Mouse (Mus musculus) intestine, embryonic 14.5 days (tissue): Measurements from ENCODE around the gene Ubr1. TPM values are rescaled to one million over a fixed set of nuclear protein-coding genes. Genes with fewer than 3 reads are reported as not detected.
A peak's percentile ranks its signal among the peaks of the same experiment; 100 is the strongest.

Experiments used
- ATAC-seq: fragments of 200-750 bp; cut with Nextera tagmentation; replicated peaks from 2 replicates; pipeline ENCODE4 v1.8.0; 2017; ENCODE audit warnings: low read depth, moderate number of reproducible peaks, moderate TSS enrichment, moderate library complexity; ENCODE audit not compliant: low FRiP score, low TSS enrichment
- DNase-seq: peaks from one replicate; pipeline ENCODE4 v3.0.0-alpha.2; 2018; ENCODE audit warnings: low spot score
- H3K27ac ChIP-seq: fragments of 300-500 bp; sonication (generic); 2 replicates; pipeline ENCODE4 v1.5.1; 2014; ENCODE audit warnings: low read depth, mild to moderate bottlenecking, control low read depth
- H3K27me3 ChIP-seq: fragments of 300-500 bp; sonication (generic); replicated peaks from 2 replicates; pipeline ENCODE4 v1.6.1; 2014; ENCODE audit warnings: low read length, control low read depth; ENCODE audit not compliant: control insufficient read depth, insufficient read depth
- H3K36me3 ChIP-seq: fragments of 300-500 bp; sonication (generic); 2 replicates; pipeline ENCODE4 v1.6.1; 2014; ENCODE audit warnings: low read length, control low read depth; ENCODE audit not compliant: control insufficient read depth, insufficient read depth
- H3K4me1 ChIP-seq: fragments of 300-500 bp; sonication (generic); replicated peaks from 2 replicates; pipeline ENCODE4 v1.6.1; 2014; ENCODE audit warnings: low read length, control low read depth, mixed read lengths; ENCODE audit not compliant: control insufficient read depth, insufficient read depth
- H3K4me2 ChIP-seq: fragments of 300-500 bp; sonication (generic); 2 replicates; pipeline ENCODE4 v1.6.1; 2014; ENCODE audit warnings: low read length
- H3K4me3 ChIP-seq: fragments of 300-500 bp; sonication (generic); 2 replicates; pipeline ENCODE4 v1.5.1; 2014; ENCODE audit warnings: low read depth, low read length, control low read depth, mixed read lengths
- H3K9ac ChIP-seq: fragments of 300-500 bp; sonication (generic); 2 replicates; pipeline ENCODE4 v1.6.1; 2014; ENCODE audit warnings: mild to moderate bottlenecking, low read length
- H3K9me3 ChIP-seq: fragments of 300-500 bp; sonication (generic); 2 replicates; pipeline ENCODE4 v1.6.1; 2016; ENCODE audit warnings: low read length, control low read depth; ENCODE audit not compliant: control insufficient read depth
- WGBS: fragments of 180-500 bp; shearing (Covaris S2); extraction: QIAGEN DNeasy Blood & Tissue Kit; methylation state at CpG from one replicate; pipeline ENCODE4 v1.1.7; 2014; 5-methylcytosine and 5-hydroxymethylcytosine counted together
- polyA plus RNA-seq: library from polyadenylated mRNA; unstranded; fragments of >200 nt; fragmentation: Nextera tagmentation; extraction: Ambion mirVana; gene quantifications from 2 replicates; pipeline ENCODE4 v1.2.1, GENCODE M21; 2014

Gene Ubr1
- polyA plus RNA-seq, 1 experiment from 2014 or later = 22.3 TPM

GRCm38 (mm10) chr2:120909556-120909955 lies 61.0 kb downstream of the Ubr1 start:
- no peak for DNase-seq
- Histone ChIP-seq H3K27ac (no peak overlapping the region), H3K4me2 (no peak overlapping the region), H3K4me1 (no peaks in the 10 kb centered on the region), H3K4me3 (no peak overlapping the region), H3K27me3 (no peaks in the 10 kb centered on the region), H3K9me3 (no peaks in the 10 kb centered on the region), H3K36me3 (peaks cover 63% of the 10 kb centered on the region), H3K9ac (no peak overlapping the region)
- ATAC-seq = no peak
- WGBS = 67% methylated on average over 4 of the region's 4 CpGs

DNA sequence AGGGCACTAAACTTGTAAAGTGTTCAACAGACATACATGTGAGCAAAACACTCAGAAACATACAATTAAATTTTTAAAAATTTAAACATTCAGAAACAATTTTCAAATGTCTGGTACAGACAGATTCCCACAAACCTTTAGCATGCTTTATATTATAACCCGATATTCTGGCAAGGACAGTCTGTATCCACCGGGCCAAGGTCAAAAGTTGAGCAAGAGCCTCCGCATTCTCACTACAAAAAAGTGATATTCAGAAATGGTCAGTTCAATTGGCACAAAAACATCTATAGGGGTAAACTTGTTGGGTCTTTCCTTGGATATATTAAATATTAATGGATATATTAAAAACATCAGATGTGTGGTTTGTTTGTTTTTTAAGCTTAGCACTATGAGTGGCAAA lies 74.2 kb downstream of the Ubr1 start:
- H3K27ac ChIP-seq = no peak overlapping the region
- no peaks in the 10 kb centered on the region for H3K9me3 ChIP-seq
- ATAC-seq = no peak
- H3K27me3 ChIP-seq = no peaks in the 10 kb centered on the region
- no peaks in the 10 kb centered on the region for H3K4me1 ChIP-seq
- H3K4me3 ChIP-seq = no peak overlapping the region
- 97% methylated on average over 3 of the region's 3 CpGs for WGBS
- no peak overlapping the region for H3K4me2 ChIP-seq
- peaks cover 78% of the 10 kb centered on the region for H3K36me3 ChIP-seq
- DNase-seq = no peak
- no peak overlapping the region for H3K9ac ChIP-seq

DNA sequence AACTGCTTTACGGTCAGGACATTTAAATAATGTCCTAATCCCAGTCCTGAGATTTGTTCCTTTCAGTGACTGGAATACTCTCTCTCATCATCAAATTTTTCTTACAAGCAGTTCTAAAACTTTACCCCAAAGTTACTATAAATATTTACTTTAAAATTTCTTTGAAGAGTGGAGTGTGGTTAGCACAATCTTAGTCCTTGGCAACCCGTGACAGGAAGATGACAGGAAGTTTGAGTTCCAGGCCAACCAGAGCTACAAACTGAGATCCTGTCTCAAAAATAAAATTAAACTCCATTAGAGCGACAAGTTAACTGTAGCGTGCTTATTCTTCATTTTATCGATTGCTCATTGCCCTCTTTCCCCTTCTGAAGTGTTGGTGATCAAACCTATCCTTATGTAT lies 82.9 kb downstream of the Ubr1 start:
- 76% methylated on average over 5 of the region's 5 CpGs for WGBS
- Histone ChIP-seq H3K36me3 (peaks cover 56% of the 10 kb centered on the region), H3K4me3 (no peak overlapping the region), H3K9ac (no peak overlapping the region), H3K4me1 (no peaks in the 10 kb centered on the region), H3K9me3 (no peaks in the 10 kb centered on the region), H3K27me3 (no peaks in the 10 kb centered on the region), H3K27ac (no peak overlapping the region), H3K4me2 (no peak overlapping the region)
- DNase-seq (no peak), ATAC-seq (no peak)

DNA sequence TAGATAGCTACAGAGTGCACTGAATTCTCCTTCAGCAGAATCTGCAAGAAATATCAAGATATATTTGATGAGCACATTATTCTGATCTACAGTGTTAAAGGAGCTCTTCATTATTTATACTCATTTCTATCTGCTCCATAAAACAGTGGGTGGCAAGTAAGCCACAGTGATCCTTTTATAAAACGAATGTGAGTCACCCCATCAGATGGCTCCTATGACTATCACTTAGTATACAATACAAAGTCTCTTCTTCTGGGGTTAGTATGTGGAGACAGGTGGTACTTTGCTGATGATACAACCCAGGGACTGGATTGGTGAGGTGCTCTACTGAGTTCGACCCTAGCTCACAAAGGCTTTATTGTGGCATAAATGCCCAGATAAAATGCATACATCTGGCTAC lies 97.3 kb downstream of the Ubr1 start:
- ATAC-seq = no peak
- WGBS = 93% methylated on average over 2 of the region's 2 CpGs
- Histone ChIP-seq H3K27ac (no peak overlapping the region), H3K4me1 (no peaks in the 10 kb centered on the region), H3K27me3 (no peaks in the 10 kb centered on the region), H3K9me3 (no peaks in the 10 kb centered on the region), H3K4me2 (no peak overlapping the region), H3K4me3 (no peak overlapping the region), H3K9ac (no peak overlapping the region), H3K36me3 (peaks cover 59% of the 10 kb centered on the region)
- DNase-seq = no peak

GRCm38 (mm10) chr2:120871447-120872336 lies 98.8 kb downstream of the Ubr1 start:
- Histone ChIP-seq H3K27ac (no peak overlapping the region), H3K9ac (no peak overlapping the region), H3K36me3 (peaks cover 62% of the 10 kb centered on the region), H3K27me3 (no peaks in the 10 kb centered on the region), H3K4me1 (no peaks in the 10 kb centered on the region), H3K4me3 (no peak overlapping the region), H3K4me2 (no peak overlapping the region), H3K9me3 (no peaks in the 10 kb centered on the region)
- whole genome bisulfite sequencing = 58% methylated on average over 9 of the region's 9 CpGs
- no peak for ATAC-seq
- DNase-seq = no peak

GRCm38 (mm10) chr2:120867336-120867735 lies 103.2 kb downstream of the Ubr1 start:
- no peaks in the 10 kb centered on the region for H3K4me1 ChIP-seq
- WGBS = 90% methylated on average over 5 of the region's 5 CpGs
- no peak overlapping the region for H3K9ac ChIP-seq
- H3K27me3 ChIP-seq = no peaks in the 10 kb centered on the region
- H3K4me3 ChIP-seq = no peak overlapping the region
- H3K4me2 ChIP-seq = no peak overlapping the region
- DNase-seq (no peak), ATAC-seq (no peak)
- H3K27ac ChIP-seq = no peak overlapping the region
- H3K36me3 ChIP-seq = peaks cover 54% of the 10 kb centered on the region
- H3K9me3 ChIP-seq = no peaks in the 10 kb centered on the region

DNA sequence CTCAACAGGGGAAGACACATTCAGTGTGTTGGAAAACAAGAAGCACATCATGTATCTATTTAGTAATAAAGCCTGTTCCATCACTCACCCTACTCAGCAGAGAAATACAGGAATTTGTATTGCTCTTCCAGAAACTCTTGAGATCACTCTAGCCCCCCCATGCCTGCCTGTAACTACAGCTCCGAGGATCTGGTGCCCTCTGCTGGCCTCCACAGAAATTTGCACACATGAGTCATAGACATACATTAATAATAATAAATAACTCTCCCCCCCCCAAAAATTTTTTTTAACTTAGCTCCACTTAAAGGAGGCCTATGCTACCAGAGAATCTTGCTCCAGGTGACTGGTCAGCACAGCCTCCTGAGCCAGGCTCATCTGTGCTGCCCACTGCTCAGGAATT lies 104.0 kb downstream of the Ubr1 start:
- no peak overlapping the region for H3K9ac ChIP-seq
- no peaks in the 10 kb centered on the region for H3K9me3 ChIP-seq
- DNase-seq = peak; percentile 62
- no peaks in the 10 kb centered on the region for H3K4me1 ChIP-seq
- 32% methylated on average over 1 of the region's 1 CpGs for WGBS
- no peak overlapping the region for H3K4me2 ChIP-seq
- no peaks in the 10 kb centered on the region for H3K27me3 ChIP-seq
- no peak overlapping the region for H3K27ac ChIP-seq
- 0 out of 2 replicates have a peak, but pooled peaks have one; percentile 36 for ATAC-seq
- no peak overlapping the region for H3K4me3 ChIP-seq
- H3K36me3 ChIP-seq = peaks cover 58% of the 10 kb centered on the region

DNA sequence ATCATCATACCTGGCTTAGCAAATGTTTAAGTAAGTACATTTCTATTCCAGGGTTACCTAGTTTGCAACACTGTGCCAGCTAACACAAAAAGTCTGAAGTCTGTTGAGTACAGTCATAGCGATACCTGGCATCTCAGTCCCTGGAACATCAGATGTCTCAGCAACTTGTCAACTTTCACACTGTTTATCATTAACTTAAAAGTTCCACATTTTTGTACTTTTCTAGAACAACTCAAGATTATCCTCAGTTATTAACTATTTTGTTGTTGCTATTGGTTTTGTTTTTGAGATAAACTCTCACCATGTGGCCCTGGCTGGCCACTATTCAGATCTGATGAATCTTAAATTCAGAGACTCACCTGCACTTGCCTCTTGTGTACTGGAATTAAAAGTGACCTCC lies 107.1 kb downstream of the Ubr1 start:
- H3K27me3 ChIP-seq = no peaks in the 10 kb centered on the region
- no peak overlapping the region for H3K4me3 ChIP-seq
- 96% methylated on average over 1 of the region's 1 CpGs for WGBS
- H3K4me1 ChIP-seq = no peaks in the 10 kb centered on the region
- H3K9ac ChIP-seq = no peak overlapping the region
- H3K4me2 ChIP-seq = no peak overlapping the region
- DNase-seq (no peak), ATAC-seq (no peak)
- no peak overlapping the region for H3K27ac ChIP-seq
- peaks cover 55% of the 10 kb centered on the region for H3K36me3 ChIP-seq
- H3K9me3 ChIP-seq = no peaks in the 10 kb centered on the region

- Histone ChIP-seq H3K9me3 (no peaks in the 10 kb centered on the region), H3K27ac (no peak overlapping the region), H3K36me3 (peaks cover 43% of the 10 kb centered on the region), H3K9ac (no peak overlapping the region), H3K4me2 (no peak overlapping the region), H3K27me3 (no peaks in the 10 kb centered on the region), H3K4me3 (no peak overlapping the region), H3K4me1 (no peaks in the 10 kb centered on the region)
- DNase-seq (no peak), ATAC-seq (no peak)
- 50% methylated on average over 1 of the region's 1 CpGs for WGBS
Measured at GRCm38 (mm10) chr2:120860699-120861098, 109.8 kb downstream of the Ubr1 start.
